Mouse (Mus musculus) G1E (cell line): Measurements from ENCODE around the gene Alad. TPM values are rescaled to one million over a fixed set of nuclear protein-coding genes. Genes with fewer than 3 reads are reported as not detected.

Source experiments
- ATAC-seq: 2 replicates; pipeline ENCODE4 v1.8.0; 2016; ENCODE audit warnings: mild to moderate bottlenecking; ENCODE audit not compliant: insufficient number of reproducible peaks, poor library complexity, low FRiP score, severe bottlenecking; ENCODE audit errors: extremely low read depth
- DNase-seq: peaks from one replicate; pipeline ENCODE4 v3.0.0; 2012; ENCODE audit warnings: low spot score
- H3K27me3 ChIP-seq: 2 replicates; pipeline ENCODE4 v1.6.1; 2012; ENCODE audit warnings: mild to moderate bottlenecking, low read length, inconsistent platforms; ENCODE audit not compliant: insufficient read depth
- H3K36me3 ChIP-seq: replicated peaks from 2 replicates; pipeline ENCODE3; 2012; ENCODE audit warnings: mild to moderate bottlenecking, inconsistent platforms
- H3K4me1 ChIP-seq: 2 replicates; pipeline ENCODE4 v1.6.1; 2012; ENCODE audit warnings: low read depth, low read length, inconsistent platforms, mixed read lengths; ENCODE audit not compliant: insufficient read depth
- H3K4me3 ChIP-seq: 2 replicates; pipeline ENCODE4 v1.5.1; 2012; ENCODE audit warnings: low read depth, mild to moderate bottlenecking, inconsistent platforms, low read length, moderate library complexity, mixed read lengths
- H3K9me3 ChIP-seq: replicated peaks from 2 replicates; pipeline ENCODE4 v1.6.1; 2012; ENCODE audit warnings: inconsistent platforms
- CTCF ChIP-seq: IDR thresholded peaks from 2 replicates; pipeline ENCODE4 v1.5.1; 2012; ENCODE audit warnings: low read depth, low read length, inconsistent platforms, mixed read lengths
- GATA1 ChIP-seq: IDR thresholded peaks from 2 replicates; pipeline ENCODE4 v1.6.1; 2012; ENCODE audit warnings: borderline replicate concordance, low read length, inconsistent platforms, mixed read lengths
- GATA2 ChIP-seq: IDR thresholded peaks from 2 replicates; pipeline ENCODE4 v1.6.1; 2012; ENCODE audit warnings: low read depth, low read length, inconsistent platforms, borderline replicate concordance
- POLR2AphosphoS5 ChIP-seq: IDR thresholded peaks from 2 replicates; pipeline ENCODE4 v1.6.1; 2012; ENCODE audit warnings: low read depth, low read length, inconsistent platforms; ENCODE audit not compliant: insufficient replicate concordance
- TAL1 ChIP-seq: conservative IDR thresholded peaks from 2 replicates; pipeline ENCODE4 v1.6.1; 2012; ENCODE audit warnings: low read depth, low read length, inconsistent platforms, mixed read lengths
- polyA plus RNA-seq: library from polyadenylated mRNA; stranded (reverse); fragments of >175 nt; gene quantifications from 2 replicates; pipeline ENCODE4 v1.2.3, GENCODE M21; 2012
- total RNA-seq, 2 experiments: library from RNA; stranded (forward) in 1 of 2; stranded (reverse) in 1 of 2; fragments of 200-1000 nt in 1 of 2; fragments of >200 nt in 1 of 2; fragmentation: Nextera tagmentation in 1 of 2; gene quantifications; 2 replicates each; pipeline ENCODE4 v1.2.3; 2014 to 2017

The Alad gene
- total and polyA plus RNA-seq, 3 experiments, result 49.4 to 196 (median 123) TPM

DNA sequence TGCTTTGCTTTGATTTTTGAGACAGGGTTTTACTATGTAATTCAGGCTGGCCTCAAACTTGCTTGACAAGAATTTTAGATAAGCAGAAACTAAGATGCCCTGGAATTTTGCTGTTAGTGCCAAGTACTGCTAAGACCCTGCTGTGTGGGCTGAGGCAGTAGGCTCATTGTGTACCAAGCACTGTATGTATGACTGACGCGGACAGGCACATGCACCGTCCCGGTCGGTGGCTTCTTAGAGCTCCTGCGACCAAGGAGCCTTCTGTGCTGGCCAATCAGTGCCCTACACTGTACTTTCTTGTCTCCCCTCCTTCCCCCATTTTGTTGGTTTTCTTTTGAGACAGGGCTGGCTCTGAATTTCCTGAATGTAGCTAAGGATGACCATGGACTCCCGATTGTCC lies 4.7 kb downstream of the Alad start:
- peak overlapping the region; percentile 77; the same call in 1 of the 2 replicates for H3K4me3 ChIP-seq
- H3K9me3 ChIP-seq, result no peaks in the 10 kb centered on the region
- TF ChIP-seq GATA2, result no peak
- no peak for TF ChIP-seq POLR2AphosphoS5
- TF ChIP-seq GATA1, result no peak
- H3K36me3 ChIP-seq, result peaks cover 62% of the 10 kb centered on the region
- ATAC-seq, result no peak
- H3K4me1 ChIP-seq, result peaks cover 90% of the 10 kb centered on the region
- DNase-seq, result no peak
- no peaks in the 10 kb centered on the region for H3K27me3 ChIP-seq

DNA sequence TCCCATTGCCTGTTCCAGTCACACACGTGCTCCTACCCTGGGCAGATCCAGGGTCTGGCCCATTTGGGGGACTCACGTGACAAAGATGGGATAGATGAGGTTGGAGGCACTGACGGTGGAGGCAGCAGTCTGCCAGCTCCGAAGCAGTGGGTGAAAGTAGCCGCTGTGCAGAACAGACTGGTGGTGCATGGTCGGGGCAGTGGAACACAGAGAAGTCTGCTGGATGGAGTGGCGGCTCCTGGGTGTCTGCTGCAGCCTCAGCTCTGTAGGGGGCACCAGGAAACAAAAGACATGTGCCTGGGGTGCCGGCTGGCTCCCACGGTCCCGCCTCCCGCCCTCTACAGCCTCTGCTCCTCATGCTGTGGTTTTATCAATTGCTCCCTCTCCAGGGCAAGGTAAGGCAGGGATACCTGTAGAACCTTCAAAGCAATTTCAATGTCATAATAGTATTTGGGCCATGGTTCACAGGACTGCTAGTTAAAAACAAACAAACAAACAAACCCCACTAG lies 5.7 kb downstream of the Alad start:
- Histone ChIP-seq H3K27me3 (no peaks in the 10 kb centered on the region), H3K4me1 (peaks cover 92% of the 10 kb centered on the region), H3K4me3 (peak overlapping the region; percentile 24; the same call in 1 of the 2 replicates), H3K36me3 (peaks cover 71% of the 10 kb centered on the region), H3K9me3 (no peaks in the 10 kb centered on the region)
- TF ChIP-seq GATA2, result no peak
- no peak for TF ChIP-seq GATA1
- TF ChIP-seq POLR2AphosphoS5, result no peak
- TF ChIP-seq TAL1, result no peak
- TF ChIP-seq CTCF, result no peak
- ATAC-seq, result no peak
- DNase-seq, result no peak

DNA sequence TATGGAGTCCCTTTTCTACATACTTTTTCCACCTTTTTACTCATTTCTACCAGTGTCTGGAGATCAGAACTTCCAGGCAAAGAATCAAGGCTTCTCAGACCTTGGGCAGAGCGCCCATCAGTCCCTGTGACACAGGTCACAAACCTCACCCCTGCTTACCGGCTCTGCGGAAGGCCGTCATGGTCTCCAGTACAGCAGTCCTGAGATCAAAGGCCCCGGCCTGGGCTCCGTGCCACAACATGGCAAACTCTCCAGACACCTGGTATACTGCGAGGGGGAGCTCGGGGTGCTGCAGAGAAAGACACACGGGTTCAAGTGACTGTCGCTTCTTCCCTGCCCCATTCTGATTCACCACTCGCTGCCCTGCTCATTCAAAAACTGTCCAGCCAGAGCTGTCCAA lies 9.8 kb downstream of the Alad start:
- no peak overlapping the region for H3K4me3 ChIP-seq
- TF ChIP-seq TAL1 (no peak), CTCF (no peak), GATA2 (no peak), POLR2AphosphoS5 (no peak)
- peaks cover 79% of the 10 kb centered on the region for H3K36me3 ChIP-seq
- no peak for DNase-seq
- ATAC-seq, result no peak
- peaks cover 83% of the 10 kb centered on the region for H3K4me1 ChIP-seq
- no peaks in the 10 kb centered on the region for H3K9me3 ChIP-seq
- no peaks in the 10 kb centered on the region for H3K27me3 ChIP-seq

DNA sequence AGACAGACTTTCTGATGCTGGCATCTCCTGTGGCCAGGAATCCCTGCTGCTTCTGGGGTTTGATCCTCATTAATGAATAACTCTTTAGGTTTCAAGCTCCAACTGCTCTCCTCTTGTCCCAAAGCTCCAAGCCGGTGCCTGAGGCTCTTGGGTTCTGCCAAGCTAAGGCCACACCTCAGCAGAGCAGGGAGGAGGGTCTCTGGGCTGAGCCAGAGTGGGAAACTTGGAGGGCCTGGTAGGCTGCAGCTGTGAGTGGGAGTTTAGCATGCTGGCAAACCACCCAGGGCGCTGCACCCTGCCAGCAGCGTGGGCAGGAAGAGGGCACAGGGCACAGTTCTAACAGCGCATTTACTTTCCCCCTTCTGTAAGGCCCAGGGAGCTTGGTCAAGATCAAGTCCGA lies 10.9 kb downstream of the Alad start:
- ATAC-seq (no peak), DNase-seq (no peak)
- TF ChIP-seq TAL1 (no peak), POLR2AphosphoS5 (no peak), CTCF (no peak), GATA1 (no peak), GATA2 (no peak)
- Histone ChIP-seq H3K4me1 (peaks cover 75% of the 10 kb centered on the region), H3K36me3 (peaks cover 73% of the 10 kb centered on the region), H3K9me3 (no peaks in the 10 kb centered on the region), H3K27me3 (no peaks in the 10 kb centered on the region), H3K4me3 (no peak overlapping the region)

DNA sequence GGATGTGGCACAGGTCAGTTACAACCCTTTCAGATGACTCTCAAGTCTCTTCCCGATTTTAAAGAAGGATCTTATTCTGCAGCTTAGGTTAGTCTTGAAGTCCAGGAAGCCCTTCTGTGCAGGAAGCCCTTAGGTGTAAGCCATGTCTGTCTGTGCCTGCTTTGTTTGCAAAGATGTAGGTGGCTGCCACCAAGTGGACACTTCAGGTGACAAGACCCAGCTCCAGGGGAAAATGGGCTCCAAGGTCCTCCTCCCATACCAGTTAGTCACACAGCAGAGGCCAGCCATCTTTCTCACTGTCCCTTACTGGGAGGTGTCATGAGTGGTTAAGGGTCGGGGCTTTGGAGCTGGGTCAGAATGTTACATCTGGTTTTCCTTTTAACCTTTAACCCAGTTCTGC lies 12.9 kb downstream of the Alad start:
- Histone ChIP-seq H3K27me3 (no peaks in the 10 kb centered on the region), H3K9me3 (no peaks in the 10 kb centered on the region), H3K4me3 (no peak overlapping the region), H3K36me3 (peaks cover 52% of the 10 kb centered on the region), H3K4me1 (peaks cover 74% of the 10 kb centered on the region)
- ATAC-seq (0 out of 2 replicates have a peak, but pooled peaks have one; percentile 9), DNase-seq (peak; percentile 65)
- no peak for TF ChIP-seq POLR2AphosphoS5
- TF ChIP-seq GATA2, result no peak
- TF ChIP-seq TAL1, result no peak
- no peak for TF ChIP-seq GATA1
- TF ChIP-seq CTCF, result no peak

DNA sequence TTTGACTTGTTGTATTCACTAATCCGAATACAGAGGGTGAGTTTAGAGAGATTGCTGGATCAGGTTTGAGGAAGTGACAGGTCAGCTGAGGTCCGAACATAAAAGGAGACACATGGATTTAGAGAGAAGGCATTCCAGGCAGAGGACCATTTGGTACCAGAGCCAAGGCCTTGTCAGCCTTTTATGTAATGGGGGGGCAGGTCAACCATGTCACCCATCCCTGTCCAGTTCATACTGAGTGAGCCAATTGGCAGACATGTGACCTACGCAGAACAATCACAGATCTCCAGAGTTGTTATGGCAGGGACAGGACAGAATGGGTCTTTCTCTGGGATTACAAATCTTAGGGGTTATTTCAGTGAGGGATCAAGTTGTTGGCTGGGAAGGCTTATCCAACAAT lies 13.7 kb downstream of the Alad start:
- ATAC-seq, result no peak

GRCm38 (mm10) chr4:62503374-62503970 lies 16.2 kb downstream of the Alad start, which contains the start of gene Hdhd3:
Gene Hdhd3 (minus strand): TSS chr4:62503467.
- no peak for DNase-seq
- Histone ChIP-seq H3K27me3 (no peaks in the 10 kb centered on the region), H3K4me3 (peak within 1 kb of the TSS; percentile 76), H3K36me3 (peaks cover 36% of the 10 kb centered on the region), H3K9me3 (no peaks in the 10 kb centered on the region), H3K4me1 (peaks cover 57% of the 10 kb centered on the region)
- no peak for ATAC-seq
- TF ChIP-seq GATA2, result no peak
- TF ChIP-seq CTCF, result no peak

More for the DNA sequence above, 13.7 kb downstream of the Alad start:
- H3K4me3 ChIP-seq, result no peak overlapping the region
- H3K27me3 ChIP-seq, result no peaks in the 10 kb centered on the region
- no peak for DNase-seq
- H3K9me3 ChIP-seq, result no peaks in the 10 kb centered on the region
- TF ChIP-seq GATA1 (no peak), GATA2 (no peak), POLR2AphosphoS5 (no peak), CTCF (no peak), TAL1 (no peak)
- peaks cover 72% of the 10 kb centered on the region for H3K4me1 ChIP-seq
- peaks cover 44% of the 10 kb centered on the region for H3K36me3 ChIP-seq
